Mouse (Mus musculus) lung, postnatal 0 days (tissue): Measurements from ENCODE around the gene Anks1.

ENCODE experiments used
- CTCF ChIP-seq: IDR thresholded peaks from 2 replicates; pipeline ENCODE4 v1.5.1; 2016; ENCODE audit warnings: antibody characterized with exemption, mild to moderate bottlenecking
- EP300 ChIP-seq: IDR thresholded peaks from 2 replicates; pipeline ENCODE4 v1.6.1; 2016; ENCODE audit warnings: antibody characterized with exemption, mild to moderate bottlenecking, control low read depth

DNA sequence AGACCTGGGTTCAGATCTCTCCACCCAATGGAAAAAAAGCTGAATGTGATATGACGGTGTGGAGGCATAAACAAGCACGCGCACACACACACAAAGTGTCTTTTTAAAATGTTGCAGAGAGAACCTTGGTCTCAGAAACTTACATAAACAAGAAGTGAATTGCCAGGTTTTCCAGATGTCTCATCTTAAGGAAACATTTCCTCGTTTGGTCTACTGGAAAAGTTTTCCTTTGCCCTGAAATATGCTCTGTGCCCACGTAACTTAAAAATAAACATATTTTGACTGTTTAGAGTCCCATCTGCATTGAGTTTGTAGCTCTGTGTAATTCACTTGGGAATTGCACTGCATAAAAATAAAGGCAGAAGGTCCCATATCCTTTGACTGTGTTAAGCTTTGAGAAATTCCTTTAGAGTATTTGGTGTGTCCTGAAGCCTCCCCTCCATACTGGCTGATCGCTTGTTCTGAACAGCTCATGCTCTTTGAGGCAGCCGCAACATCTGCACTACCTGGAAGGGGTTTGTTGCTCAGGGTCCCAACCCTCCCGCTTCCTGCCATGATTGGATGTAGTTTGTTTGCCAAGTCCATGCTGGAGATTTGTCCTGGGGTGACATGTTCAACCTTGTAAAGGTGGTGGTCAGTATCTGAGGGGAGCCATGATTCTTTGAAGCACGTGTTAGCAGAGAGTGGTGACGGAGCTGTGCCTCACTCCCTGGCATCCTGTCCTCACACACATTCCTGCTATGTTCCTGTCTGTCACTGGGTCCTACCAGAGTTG lies 25.2 kb downstream of the Anks1 start:
- TF ChIP-seq CTCF (no peak), EP300 (no peak)
